Mouse (Mus musculus): ENCODE measurements around the gene Htr7.
A peak's percentile ranks its signal among the peaks of the same experiment; 100 is the strongest.

Gene Htr7

DNA sequence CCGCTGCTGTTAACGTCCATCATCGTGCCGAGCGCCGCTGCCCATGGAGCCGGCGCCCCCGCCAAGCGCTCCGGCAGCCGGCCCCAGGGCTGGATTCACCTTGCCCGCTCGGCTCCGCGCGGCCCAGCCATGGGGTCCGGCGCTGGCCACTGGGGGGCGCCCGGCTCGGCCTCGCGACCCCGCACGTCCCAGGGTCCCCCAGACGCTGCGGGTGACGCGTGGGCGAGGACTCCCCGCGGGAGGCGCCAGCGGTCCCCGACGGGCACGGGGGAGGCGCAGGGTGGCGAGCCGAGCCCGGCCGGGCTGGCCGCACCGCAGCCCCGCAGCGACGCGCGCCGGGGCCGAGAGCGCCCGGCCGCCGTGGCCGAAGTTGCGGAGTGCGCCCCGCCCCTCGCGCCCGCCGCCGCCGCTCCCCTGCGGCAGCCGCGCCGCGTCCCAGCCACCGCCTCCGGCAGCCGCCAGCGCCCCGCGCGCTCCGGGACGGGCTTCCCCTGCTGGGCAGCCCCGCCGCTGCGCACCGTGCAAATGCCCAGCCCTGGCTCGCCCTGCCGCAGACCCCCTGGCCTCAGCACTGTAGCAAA is at the start of gene Htr7:
Gene Htr7, minus strand, starts transcription at position 277 of the 581 bp plus-strand sequence.
- DNase-seq = no peak

DNA sequence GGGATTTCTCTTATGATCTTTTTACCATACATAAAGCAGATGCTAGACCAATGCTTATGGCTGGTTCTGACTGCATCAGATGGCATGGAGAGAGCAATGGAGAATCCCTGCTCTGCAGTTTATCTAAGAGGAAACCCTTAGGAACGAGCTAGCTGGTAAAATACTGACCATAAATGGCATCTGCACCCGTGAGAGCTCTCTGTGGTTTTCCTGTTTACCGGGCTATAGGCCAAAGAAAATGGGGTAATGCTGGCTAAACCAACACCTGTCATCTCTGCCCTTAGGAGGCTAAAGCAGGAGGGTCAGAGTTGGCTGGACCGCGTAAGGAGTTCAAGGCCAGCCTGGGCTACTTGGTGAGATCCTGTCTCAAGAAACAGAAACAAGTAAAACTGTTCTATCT is 46.6 kb upstream of the Htr7 start:
- DNase-seq = no peak

GRCm38 (mm10) chr19:36098916-36099315 is 41.6 kb upstream of the Htr7 start:
- DNase-seq = no peak

DNA sequence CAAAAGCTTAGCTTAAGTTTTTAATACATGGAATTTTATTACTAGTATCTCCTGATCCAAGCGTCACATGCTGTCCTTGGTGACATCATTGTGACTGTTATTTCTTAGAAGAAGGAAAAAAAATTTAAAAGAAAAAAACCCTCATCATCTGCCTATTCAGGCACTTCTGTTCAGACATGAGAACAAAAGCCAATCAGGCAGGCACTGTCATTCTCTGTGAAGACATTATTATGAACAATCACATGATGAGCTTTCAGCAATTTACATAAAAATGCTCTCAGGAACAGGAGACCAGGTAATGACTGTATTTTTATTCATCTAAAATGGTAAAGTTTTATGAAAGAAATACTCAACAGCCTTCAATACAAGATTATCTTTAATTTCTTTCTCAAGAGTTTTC is 41.0 kb upstream of the Htr7 start:
- DNase-seq = no peak

DNA sequence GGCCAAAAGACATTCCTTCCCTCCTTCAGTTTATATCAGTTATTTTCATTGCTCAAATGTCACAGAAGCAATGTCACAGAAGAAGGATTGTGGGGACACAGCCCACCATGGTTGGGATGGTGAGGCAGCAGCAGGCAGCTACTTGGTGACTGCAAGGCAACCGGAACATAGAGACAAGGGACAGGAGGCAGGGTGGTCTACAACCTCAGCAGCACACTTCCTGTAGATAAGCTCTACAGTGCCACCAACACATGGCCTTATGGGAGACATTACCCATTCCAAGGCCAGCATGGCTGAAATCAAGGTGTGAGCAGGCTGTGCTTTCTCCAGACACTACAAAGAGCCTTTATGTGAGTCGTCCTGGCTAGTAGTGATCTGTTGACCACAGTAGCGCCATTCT is 39.9 kb upstream of the Htr7 start:
- DNase-seq = no peak

DNA sequence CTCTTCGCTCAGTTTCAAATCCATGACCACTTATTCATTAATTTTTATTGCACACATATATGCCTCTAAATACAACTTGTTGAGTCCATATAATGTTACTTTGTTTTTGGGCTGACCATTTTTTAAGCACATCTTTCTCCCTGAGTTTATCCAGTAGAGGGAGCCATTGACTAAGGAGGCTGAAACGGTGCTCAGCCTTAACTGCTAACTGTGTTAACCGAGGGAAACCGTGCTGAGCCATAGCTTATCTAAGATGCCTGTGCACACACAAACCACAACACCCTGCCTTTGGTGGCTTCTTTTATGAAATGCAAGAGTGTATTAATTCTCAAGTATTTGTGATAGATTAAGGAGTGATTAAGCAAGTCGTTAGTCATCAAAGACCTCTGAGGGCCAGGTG is 33.5 kb upstream of the Htr7 start:
- DNase-seq = peak; percentile 8

- DNase-seq = peak; percentile 91
Observed at GRCm38 (mm10) chr19:36083262-36084225, 26.2 kb upstream of the Htr7 start, which contains the start of gene Rpp30. Gene Rpp30, plus strand, starts transcription at chr19:36083716.

DNA sequence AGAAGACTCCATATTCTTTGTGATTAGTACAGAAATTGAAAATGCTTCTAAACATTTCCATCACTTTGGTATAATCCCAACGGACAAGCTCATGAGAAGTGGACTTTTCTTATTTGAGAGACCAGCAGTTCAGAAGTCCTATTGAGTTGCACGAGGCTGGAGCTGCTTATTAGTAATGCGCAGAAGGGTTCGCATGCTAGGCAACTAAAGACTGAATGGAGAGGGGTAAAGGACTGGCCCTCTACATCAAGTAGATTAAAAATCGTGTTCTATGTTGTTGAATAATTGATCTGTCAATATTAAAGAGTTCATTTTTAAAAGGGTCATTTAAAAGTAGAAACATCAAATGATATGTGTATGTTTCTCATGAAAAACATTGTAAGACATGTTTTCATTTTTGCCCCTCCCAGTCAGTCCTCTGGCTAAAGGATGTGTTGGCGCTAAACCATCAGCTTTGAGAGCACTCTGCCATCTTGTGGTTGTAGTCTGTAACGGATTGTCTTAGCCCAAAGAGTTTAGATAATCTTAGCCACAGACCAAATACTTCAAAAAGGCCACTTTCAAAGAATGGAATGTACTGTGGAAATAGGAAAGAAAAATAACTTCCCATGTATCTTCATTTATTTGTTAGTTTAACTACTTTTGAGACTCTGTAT is 25.4 kb upstream of the Htr7 start:
- peak; percentile 73 for DNase-seq

DNA sequence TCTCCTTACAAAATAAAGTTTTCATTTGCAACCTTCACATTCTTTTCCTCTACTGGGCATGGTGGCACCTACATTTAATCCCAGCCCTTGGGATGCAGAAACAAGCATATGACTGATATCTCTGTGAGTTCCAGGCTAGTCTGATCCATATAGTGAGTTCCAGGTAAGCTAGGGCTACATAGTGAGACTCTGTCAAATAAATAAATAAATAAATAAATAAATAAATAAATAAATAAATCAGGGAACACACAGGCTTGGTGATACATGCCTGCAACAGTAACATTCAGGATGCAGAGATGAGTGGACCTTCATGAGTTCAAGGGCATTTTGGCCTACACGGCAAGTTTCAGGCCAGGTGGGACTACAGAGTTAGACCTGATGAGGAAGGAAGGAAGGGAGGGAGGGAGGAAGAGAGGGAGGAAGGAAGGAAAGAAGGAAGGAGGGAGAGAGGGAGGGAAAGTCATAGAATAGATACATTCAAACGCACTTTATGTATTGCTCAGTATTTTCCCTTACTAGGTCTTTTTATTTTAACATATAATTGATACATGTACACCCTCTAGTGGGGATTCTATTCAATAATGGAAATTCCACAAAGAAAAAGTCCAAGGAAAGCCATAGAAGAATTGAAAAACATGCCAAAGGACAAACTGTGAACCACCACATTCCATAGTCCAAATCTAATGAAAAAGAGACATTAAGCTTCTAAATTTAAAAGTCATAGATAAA is 5.7 kb upstream of the Htr7 start:
- DNase-seq = no peak

- DNase-seq = no peak
Observed at GRCm38 (mm10) chr19:36056502-36057221, 645 bp downstream of the Htr7 start.

DNA sequence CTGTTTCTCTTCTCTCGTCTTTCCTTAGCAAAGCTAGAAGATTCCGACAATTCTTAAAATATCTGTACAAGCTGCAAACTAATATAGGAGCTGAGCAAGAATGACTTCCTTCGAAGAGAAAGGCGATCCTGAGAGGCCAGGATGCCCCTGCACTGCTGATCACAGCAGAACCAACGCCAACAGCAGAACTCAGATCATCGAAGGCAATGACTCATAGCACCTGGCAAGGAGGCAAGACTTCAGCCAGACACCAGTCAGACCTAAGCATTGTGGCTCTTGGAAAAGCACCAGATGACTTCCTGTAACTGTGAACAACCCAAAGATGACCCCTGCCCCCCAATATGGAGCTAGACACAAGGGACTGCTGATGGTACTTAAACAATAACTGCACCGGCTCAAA is 11.3 kb downstream of the Htr7 start:
- DNase-seq = no peak

DNA sequence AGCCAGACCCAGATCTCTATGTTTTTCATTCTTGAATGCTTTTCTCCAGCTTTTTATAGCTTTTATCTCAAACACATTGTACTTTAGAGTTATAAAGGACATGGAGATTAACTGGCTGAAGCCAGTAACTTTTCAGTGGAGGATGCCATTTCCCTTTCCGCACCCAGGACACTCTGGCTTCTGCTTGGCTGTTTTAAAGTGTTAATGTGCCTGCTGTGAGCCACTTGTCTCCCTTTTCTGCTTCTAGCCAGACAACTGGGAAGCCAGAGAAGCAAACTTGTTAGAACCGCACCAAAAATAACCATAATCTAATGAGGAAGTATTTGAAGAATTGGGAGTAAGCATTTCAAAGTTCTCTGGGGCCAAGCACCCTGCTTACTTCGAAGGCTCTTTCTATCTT is 42.5 kb downstream of the Htr7 start:
- DNase-seq = no peak

DNA sequence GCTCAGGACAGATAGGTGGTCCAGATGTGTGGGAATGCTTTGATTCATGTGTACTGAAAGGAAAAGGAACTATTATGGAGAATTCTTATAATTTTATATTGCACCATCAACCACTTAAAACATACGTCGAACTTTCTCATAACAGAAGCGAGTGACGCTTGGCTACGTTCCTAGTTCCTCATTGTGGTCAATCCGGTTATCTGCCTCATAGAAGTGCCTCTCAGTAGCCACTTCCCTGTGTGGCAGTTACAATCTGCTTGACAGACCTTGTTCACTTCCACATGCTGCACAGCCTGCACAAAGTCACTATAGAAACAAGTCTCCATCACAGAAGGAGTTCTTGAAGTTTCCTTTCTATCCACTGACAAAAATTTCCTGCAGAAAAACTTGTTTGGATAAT is 51.0 kb downstream of the Htr7 start:
- DNase-seq = no peak

- no peak for DNase-seq
Observed at GRCm38 (mm10) chr19:36004961-36005360, 52.3 kb downstream of the Htr7 start.

DNA sequence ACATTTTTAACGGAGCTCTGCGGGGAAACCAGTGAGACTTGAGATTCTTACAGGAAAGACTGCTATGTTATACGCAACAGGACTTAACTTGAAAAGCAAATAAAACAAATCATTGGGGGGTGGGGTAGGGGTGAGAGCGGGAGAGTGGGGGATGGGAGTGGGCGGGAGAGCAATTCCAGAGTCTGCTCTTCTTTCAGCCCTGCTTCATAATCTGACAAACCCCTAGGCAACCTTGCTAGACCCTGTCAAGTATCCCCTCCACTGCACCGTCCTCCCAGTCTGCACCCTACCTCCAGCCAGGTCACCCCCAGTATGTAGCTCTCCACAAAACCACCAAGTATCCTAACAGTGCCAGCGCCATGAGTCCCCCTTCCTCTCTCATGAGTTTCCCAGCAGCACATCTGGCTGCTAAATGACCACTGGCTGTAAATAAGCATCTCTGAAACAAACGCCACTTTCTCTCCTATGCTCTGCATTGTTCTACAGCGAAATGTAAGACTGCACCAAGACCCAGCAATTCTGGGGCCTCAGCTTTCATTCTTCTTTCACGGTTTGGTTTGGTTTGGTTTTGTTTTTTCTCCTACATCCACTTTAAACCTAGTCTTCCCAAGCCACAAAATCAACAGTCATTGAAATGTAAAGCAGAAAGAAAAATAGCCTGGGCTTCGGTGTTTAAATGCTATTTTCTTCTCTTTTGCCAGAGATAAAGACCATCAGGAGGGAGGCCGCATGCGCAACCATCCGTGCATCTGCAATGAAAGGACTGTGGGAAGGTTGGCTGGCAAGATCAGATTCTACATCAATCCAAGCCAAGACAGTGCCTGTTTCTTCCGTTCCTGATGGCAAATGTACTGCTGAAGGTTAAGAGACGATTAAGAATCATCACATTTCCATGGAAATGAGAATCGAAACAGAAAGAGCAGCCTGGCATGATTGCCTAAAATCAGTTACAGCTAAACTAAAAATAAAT is 54.5 kb downstream of the Htr7 start:
- DNase-seq = no peak

- no peak for DNase-seq
Observed at GRCm38 (mm10) chr19:36001512-36001911, 55.8 kb downstream of the Htr7 start.

DNA sequence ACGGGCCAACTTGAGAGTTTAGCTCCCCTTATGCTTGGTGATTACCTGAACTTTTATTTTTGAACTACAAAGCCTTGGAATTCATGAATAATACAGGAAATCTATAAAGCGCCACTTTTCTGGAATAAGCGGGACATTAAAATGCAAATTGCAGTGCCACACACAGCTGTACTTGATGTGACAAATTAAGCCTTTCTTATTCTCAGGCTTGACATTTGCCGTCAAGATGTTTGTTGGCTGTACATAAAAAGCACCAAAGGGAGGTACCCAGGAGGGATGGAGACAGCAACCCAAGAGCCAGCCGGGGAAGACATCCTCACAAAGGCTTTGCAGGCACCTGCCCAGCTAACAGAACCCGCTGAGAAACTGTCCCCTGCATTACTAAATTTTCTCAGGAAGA is 56.4 kb downstream of the Htr7 start:
- DNase-seq = no peak

- no peak for DNase-seq
Observed at GRCm38 (mm10) chr19:35997384-35997783, 59.9 kb downstream of the Htr7 start.

DNA sequence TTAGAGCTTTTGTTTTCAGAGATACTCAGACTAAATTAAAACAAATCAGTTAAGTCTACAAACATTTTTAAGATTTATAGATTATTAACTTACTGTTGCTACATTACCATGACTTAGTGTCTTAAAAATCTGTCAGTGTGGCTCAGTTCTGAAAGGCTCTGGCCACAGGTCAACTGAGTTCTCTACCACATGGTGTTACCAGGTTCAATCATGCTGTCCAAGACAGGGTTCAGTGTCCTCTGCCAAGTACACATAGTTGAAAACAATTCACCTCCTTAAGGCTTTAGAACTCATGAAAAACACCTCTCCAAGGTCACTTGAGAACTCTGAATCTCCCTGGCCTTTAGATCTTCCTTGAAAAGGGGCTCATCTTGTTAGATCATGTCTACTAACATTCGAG is 69.8 kb downstream of the Htr7 start:
- DNase-seq = no peak

DNA sequence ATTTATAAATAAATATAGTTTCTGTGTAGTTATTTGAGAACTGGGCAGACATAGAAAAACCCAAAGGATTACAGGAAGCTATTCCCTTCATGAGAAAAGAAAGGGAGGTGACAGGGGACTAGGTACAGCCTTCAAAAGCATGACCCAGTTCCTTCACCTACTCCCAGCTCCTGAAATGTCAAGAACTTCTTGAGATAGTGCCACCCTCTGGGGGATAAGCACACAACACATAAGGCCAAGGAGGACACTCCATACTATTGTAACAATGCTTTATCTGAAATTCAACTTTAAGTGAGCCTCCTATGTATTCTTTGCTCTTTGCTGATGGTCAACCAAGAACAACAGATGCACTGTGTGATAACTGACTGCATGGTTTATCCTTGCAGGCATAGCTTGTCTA is 82.6 kb downstream of the Htr7 start:
- no peak for DNase-seq

DNA sequence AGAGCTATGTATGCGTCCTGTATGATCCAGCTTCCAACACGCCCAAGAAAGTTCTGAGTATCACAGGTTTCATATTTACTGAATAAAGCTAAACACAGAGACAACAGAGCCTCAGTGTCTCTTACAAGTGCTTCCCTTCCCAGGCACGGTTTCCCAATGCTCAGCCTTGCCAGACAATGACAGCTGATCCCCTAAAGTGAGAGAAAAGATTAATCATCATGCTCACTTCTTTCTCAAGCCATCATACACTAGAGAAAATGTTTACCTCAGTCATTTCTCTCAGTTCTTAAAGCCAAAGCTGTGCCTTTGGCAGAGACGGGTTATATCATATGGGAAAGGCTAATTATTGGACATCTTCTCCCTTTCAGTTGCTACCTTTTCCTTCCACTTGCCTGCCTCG is 99.7 kb downstream of the Htr7 start:
- no peak for DNase-seq
